Comparison of ENCODE assay signal across 7 mouse cellular contexts in genomic region chrX:170010581-170011528, GRCm38 (mm10). TPM values are rescaled to one million over a fixed set of nuclear protein-coding genes. Genes with fewer than 3 reads are reported as not detected.
DNase-seq lines count a peak whose midpoint lies in the region; ATAC-seq and TF ChIP-seq lines count a peak whose summit lies in the region.
"Not testable (repeated sequence)": the region's sequence is repeated elsewhere in the genome, so short reads cannot be mapped to it uniquely, and the experiment has no call there.

No protein-coding gene starts in this region.

- peaks cover 23% of the 10 kb centered on the region for H3K9me3 ChIP-seq in hindbrain, embryonic 16.5 days (ENCODE audit: control insufficient read depth, low read length)
- H3K9me3 ChIP-seq in limb, embryonic 11.5 days (ENCODE audit: control insufficient read depth, low read length) = peaks cover 35% of the 10 kb centered on the region
- H3K9me3 ChIP-seq in midbrain, embryonic 11.5 days (ENCODE audit: control insufficient read depth, low read length) = peaks cover 24% of the 10 kb centered on the region

- H3K4me3 ChIP-seq in hindbrain, embryonic 16.5 days (ENCODE audit: low read length) = peak overlapping the region; percentile 14
- peak overlapping the region; percentile 21 for H3K4me3 ChIP-seq in limb, embryonic 11.5 days (ENCODE audit: low read depth, low read length)
- peak overlapping the region; percentile 22 for H3K4me3 ChIP-seq in midbrain, embryonic 11.5 days (ENCODE audit: low read depth, low read length)
- peak overlapping the region; percentile 28 for H3K4me3 ChIP-seq in small intestine, adult 2 months (ENCODE audit: low read depth, low read length)

- H3K27ac ChIP-seq in hindbrain, embryonic 16.5 days (ENCODE audit: low read depth, low read length); midbrain, embryonic 11.5 days (ENCODE audit: low read depth, low read length); small intestine, adult 2 months (ENCODE audit: insufficient read depth, low read depth, low read length): not testable (repeated sequence)
- H3K27ac ChIP-seq in limb, embryonic 11.5 days (replicated peaks; ENCODE audit: low read depth, low read length) = 0 out of 2 replicates have a peak overlapping the region, but pooled peaks have one; percentile 15

- ATAC-seq in Patski = peak; percentile 22
- ATAC-seq in hindbrain, embryonic 16.5 days = peak; percentile 27
- peak; percentile 67 for ATAC-seq in limb, embryonic 11.5 days (ENCODE audit: insufficient number of reproducible peaks, low FRiP score, low TSS enrichment, low read depth)
- ATAC-seq in midbrain, embryonic 11.5 days (ENCODE audit: low FRiP score) = peak; percentile 31

- CTCF ChIA-PET in Patski (lab: Charles Lee) = not testable (repeated sequence)

- H3K27me3 ChIP-seq in Patski; hindbrain, embryonic 16.5 days (replicated peaks; ENCODE audit: control insufficient read depth, insufficient read depth, low read length); limb, embryonic 11.5 days (ENCODE audit: control insufficient read depth, insufficient read depth, low read length); midbrain, embryonic 11.5 days (ENCODE audit: control insufficient read depth, insufficient read depth, low read length); small intestine, adult 2 months (ENCODE audit: control insufficient read depth, insufficient read depth, low read length): not testable (repeated sequence)

- in situ Hi-C loops in Patski (cut with MboI; ENCODE audit: low pct_unique_long_range_greater_than_20kb) = not testable (repeated sequence)

- DNase-seq in Patski (ENCODE audit: low read depth, low spot score) = not testable (repeated sequence)
- DNase-seq in cerebellum, postnatal 36 days = peak; percentile 55 to 69
- DNase-seq in frontal cortex, postnatal 14 days (ENCODE audit: low spot score in 2 of 2) = peak; percentile 80 to 86
- DNase-seq in limb, embryonic 11.5 days (ENCODE audit: low spot score) = peak; percentile 80
- DNase-seq in midbrain, embryonic 11.5 days (ENCODE audit: low spot score, missing footprints) = peak; percentile 90

- not testable (repeated sequence) for H3K9ac ChIP-seq in hindbrain, embryonic 16.5 days (ENCODE audit: low read depth, low read length); limb, embryonic 11.5 days (ENCODE audit: low read length)
- 0 out of 2 replicates have a peak overlapping the region, but pooled peaks have one; percentile 9 for H3K9ac ChIP-seq in midbrain, embryonic 11.5 days (ENCODE audit: low read length)

- H3K4me2 ChIP-seq in hindbrain, embryonic 16.5 days (ENCODE audit: low read length) = peak overlapping the region; percentile 32
- peak overlapping the region; percentile 18 for H3K4me2 ChIP-seq in limb, embryonic 11.5 days (ENCODE audit: low read depth, severe bottlenecking)
- peak overlapping the region; percentile 34 for H3K4me2 ChIP-seq in midbrain, embryonic 11.5 days

- TF ChIP-seq CTCF in Patski (IDR thresholded peaks at IDR 0.05); small intestine, adult 2 months (IDR thresholded peaks at IDR 0.05; ENCODE audit: extremely low read depth, insufficient read length, insufficient replicate concordance, low read depth, low read length): not testable (repeated sequence)

- 82% methylated on average over 97 of the region's 97 CpGs for WGBS in hindbrain, embryonic 16.5 days
- WGBS in limb, embryonic 11.5 days = 84% methylated on average over 97 of the region's 97 CpGs
- WGBS in midbrain, embryonic 11.5 days = 85% methylated on average over 97 of the region's 97 CpGs
- WGBS in small intestine, adult 2 months = 82% methylated on average over 97 of the region's 97 CpGs

- peaks cover 11% of the 10 kb centered on the region for H3K36me3 ChIP-seq in hindbrain, embryonic 16.5 days (ENCODE audit: control insufficient read depth, insufficient read depth, low read length)
- peaks cover 22% of the 10 kb centered on the region for H3K36me3 ChIP-seq in limb, embryonic 11.5 days (ENCODE audit: control insufficient read depth, insufficient read depth, low read length)
- H3K36me3 ChIP-seq in midbrain, embryonic 11.5 days (ENCODE audit: control insufficient read depth, insufficient read depth, low read length) = peaks cover 11% of the 10 kb centered on the region
- H3K36me3 ChIP-seq in small intestine, adult 2 months (ENCODE audit: control insufficient read depth, insufficient read depth, low read length) = not testable (repeated sequence)

- not testable (repeated sequence) for H3K4me1 ChIP-seq in hindbrain, embryonic 16.5 days (ENCODE audit: control insufficient read depth, insufficient read depth, low read depth, low read length); limb, embryonic 11.5 days (ENCODE audit: control insufficient read depth, insufficient read depth, low read length); small intestine, adult 2 months (ENCODE audit: control insufficient read depth, insufficient read depth, insufficient read length, low read length)
- peaks cover 15% of the 10 kb centered on the region for H3K4me1 ChIP-seq in midbrain, embryonic 11.5 days (ENCODE audit: control insufficient read depth, insufficient read depth, low read length)

- POLR2A ChIA-PET in Patski (lab: Charles Lee) = not testable (repeated sequence)

- not testable (repeated sequence) for TF ChIP-seq POLR2A in small intestine, adult 2 months (IDR thresholded peaks at IDR 0.05; ENCODE audit: low read depth, low read length)

RNA-seq across cellular contexts. Expression of gene Gm21887, which starts 1.4 kb away (rescaled TPM):
- 110 TPM for polyA plus RNA-seq in Patski (2021)
- 91.3 and 180 TPM in 2 replicates for polyA plus RNA-seq in hindbrain, embryonic 16.5 days (2015; fragmentation: Nextera tagmentation; extraction: Ambion mirVana)
- polyA plus RNA-seq in limb, embryonic 11.5 days (2014; fragmentation: Nextera tagmentation; extraction: Ambion mirVana) = 244 and 297 TPM in 2 replicates
- 177 and 189 TPM in 2 replicates for polyA plus RNA-seq in midbrain, embryonic 11.5 days (2014; fragmentation: Nextera tagmentation; extraction: Ambion mirVana)
- 9.0 and 759 TPM in 2 replicates for polyA plus RNA-seq in small intestine, adult 2 months (2012; rRNA removed)
